Mouse (Mus musculus) cerebellum, adult 8-10 months (tissue): Measurements from ENCODE around the gene Pde10a.

Experiments
- DNase-seq: peaks from one replicate; pipeline ENCODE4 v3.0.0; 2022

Gene Pde10a

DNA sequence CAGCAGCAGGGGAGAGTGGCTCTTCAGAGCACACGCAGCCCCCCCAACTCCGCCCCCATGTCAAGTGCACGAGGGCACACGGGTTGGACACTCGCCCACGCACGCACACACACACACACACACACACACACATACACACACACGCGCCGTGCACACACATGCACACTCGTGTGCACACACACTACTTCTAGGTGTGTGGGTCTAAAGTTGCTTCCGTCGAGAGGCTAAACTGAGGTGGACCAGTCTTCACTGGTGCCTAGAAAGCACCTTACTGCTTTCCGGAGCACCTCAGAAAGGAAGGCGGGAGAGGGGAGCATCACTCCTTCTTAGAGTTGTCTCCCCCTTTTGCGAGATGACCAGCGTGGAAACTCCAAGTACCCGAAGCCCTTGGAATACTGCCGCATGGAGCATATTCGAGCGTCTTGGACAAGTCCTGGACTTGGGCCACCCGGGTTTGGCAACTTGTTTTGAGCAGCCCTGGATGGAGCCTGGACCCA lies at the start of gene Pde10a:
Gene Pde10a (plus strand): TSS at position 148 of the 497 bp plus-strand sequence.
- peak; percentile 76 for DNase-seq

DNA sequence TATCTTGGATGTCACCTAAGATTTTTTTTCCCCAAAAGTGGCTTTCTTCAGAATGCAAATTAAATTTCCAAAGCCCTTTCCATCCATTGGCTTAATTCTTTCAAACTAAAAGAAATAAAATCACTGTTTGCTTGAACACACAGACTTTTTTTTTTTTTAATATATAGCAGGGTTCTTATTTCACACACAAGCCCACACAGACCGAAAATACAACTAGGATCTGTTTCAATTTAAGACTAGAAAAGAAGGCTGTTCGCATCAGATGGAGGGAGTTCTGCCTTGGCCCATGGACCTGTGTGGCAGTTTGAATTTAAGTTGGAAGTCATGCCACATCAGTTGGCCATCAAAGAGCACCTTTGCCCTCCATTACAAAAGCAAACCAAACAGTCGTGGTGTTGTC lies 46.6 kb upstream of the Pde10a start:
- no peak for DNase-seq

DNA sequence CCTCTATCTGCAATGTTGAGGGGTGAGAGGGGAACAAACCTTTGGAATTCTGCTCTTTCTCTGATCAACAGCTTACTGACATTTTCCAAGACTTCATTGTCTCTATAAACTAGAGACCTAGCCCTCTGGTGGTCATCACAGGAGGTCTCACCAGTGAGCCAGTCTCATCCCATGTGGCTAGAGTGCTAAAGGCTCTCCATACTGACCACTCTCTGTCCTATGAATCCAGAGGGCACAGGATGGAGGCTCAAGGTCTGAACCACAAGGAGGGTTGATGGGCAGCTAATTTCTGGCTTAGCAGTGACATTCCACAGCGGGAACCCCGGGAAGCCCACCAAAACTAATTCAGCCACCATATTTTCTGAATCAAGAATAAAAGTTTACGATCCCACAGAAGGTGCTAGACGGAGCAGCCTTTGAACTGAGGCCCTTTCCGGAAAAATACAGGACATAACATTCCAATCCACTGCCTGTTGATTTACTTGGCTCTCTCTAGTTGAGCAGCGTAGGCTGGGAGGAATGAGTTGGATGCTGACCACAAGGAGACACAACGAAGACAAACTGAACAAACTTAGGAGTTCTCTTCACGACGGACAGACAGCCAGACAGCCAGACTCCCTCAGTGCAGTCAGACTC lies 45.6 kb upstream of the Pde10a start:
- no peak for DNase-seq

DNA sequence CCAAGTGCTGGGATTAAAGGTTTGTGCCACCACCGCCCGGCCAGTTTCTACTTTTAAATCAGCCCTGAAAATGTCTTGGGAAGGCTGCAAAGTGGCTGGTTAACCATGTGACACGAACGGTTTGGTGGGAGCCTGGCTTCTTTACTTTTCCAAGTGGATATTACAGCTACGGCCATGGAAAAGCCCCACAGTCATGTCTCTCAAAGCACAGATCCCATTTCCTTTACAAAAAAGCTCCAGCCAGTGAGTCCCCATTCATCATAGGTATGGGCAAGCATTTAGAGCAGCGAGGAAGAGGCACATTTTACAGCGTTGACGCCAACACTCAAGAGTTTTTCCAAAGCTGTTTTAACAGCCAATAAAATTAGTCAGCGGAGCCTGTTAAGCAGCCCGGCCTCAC lies 43.4 kb upstream of the Pde10a start:
- no peak for DNase-seq

DNA sequence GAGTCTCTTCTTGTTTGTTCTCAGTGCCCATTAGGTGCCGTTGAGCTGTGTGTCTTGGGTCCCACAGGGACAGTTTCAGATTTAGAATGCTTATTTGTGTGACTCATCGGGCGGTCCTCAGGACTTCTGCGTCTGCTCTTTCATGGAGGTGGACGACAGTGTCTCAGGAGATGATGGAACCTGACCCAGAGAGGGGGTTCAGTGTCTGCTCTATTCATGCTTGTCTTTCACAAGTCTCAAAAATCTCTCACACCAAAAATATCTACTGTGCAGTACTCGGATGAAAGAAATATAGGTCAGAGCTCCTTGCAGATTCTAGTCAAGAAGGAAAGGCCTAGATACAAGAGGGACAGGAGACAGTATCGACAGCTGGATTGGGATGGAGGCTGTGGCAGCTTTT lies 42.3 kb upstream of the Pde10a start:
- no peak for DNase-seq

DNA sequence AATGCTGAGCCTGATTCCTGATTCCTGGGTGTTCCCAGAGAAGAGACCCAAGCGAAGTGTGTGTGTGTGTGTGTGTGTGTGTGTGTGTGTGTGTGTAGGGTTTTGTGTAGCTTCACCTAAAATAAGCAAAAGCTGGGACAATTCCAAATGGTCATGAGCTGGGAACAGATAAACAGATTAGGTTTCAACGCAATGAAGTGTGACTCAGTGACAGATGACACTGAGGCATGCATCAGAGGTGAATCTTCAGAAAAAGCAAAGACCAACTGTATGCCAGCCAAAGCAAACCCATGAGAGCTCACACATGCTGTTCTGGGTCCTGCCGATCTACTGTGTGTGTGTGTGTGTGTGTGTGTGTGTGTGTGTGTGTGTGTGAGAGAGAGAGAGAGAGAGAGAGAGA lies 40.9 kb upstream of the Pde10a start:
- DNase-seq, result no peak

DNA sequence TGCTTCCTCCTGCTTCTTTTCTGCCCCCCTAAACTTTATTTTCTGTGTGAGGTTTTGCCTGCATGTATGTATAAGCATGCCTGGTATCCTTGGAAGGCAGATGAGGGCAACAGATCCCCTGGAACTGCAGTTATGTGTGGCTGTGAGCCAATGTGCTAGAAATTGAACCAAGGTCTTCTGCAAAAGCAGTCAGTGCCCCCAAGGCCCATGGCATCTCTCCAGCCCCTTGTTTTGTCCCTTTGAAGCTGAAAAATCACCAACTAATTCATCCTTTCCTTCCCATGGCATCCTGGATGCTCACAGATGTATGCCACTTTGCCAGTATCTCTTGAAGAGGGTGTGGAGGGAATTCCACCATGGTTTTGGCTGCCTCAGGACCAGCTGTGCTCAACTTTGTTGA lies 40.0 kb upstream of the Pde10a start:
- DNase-seq, result no peak

DNA sequence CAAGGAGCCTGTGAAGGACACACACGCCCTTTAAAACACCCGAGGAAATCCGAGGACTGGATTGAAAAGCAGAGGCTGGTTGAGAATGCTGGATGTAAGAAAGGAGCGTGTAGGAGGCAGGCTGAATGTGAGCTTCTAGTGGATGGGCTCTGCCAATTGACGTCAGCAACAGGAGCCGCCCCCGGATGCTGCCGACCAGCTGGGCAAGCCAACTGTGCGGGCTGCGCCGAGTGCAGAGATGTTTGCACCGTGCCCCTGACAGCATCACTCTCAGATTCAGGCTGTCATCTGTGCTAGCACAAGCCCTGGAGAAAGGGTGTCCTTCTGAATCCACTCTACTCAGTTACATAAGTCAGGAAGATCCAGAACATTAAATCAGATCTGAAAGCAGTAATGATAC lies 37.3 kb upstream of the Pde10a start:
- DNase-seq, result peak; percentile 73

DNA sequence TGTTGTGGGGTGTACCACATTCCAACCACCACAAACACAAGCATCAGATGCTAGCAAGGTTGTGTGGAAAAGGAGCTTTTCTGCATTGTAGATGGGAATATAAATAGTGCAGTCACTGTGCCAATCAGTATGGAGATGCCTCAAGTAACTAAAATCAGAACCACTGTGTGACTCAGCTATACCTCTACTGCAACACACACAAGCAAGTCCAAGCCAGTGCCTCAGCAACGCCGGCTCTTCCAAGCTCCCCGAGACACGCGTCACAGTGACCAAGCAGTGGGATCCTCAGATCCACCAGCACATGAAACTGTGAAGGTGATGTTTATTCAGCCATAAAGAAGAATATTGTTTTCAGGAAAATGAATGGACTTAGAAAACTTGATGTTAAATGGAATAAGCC lies 34.2 kb upstream of the Pde10a start:
- no peak for DNase-seq

DNA sequence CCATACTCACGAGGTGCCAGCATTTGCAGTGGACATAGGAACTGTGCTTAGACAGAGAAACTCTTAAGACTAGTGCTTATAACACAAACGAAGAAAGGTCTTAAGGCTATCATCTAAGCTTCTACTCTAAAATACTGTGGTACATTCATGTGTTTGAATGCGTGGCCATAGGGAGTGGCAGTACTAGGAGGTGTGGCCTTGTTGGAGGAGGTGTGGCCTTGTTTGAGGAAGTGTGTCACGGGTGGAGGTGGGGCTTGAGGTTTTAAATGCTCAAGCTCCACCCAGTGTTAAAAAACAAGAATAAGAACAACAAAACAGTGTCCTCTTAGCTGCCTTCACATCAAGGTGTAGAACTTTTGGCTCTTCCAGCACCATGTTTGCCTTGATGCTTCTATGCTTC lies 31.7 kb upstream of the Pde10a start:
- DNase-seq, result no peak

DNA sequence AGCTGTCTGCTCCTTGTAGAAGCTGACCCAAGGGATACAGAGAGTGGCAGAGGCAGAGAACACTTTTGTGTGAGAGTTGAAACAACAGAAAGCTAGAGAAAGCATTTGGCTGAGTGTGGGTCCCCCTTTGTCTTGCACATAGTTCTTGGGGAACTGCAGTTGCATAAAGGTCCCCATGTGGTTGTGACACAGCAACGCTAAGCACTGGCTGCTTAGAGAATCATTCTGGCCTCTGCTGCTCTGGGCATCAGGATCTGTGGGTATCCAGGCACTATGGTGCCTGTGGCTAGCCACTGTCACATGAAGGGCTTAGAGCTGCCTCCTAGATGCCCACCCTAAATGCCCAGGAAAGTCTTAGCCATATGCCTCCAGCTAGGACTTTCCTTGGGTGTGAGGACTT lies 27.0 kb upstream of the Pde10a start:
- DNase-seq, result no peak

DNA sequence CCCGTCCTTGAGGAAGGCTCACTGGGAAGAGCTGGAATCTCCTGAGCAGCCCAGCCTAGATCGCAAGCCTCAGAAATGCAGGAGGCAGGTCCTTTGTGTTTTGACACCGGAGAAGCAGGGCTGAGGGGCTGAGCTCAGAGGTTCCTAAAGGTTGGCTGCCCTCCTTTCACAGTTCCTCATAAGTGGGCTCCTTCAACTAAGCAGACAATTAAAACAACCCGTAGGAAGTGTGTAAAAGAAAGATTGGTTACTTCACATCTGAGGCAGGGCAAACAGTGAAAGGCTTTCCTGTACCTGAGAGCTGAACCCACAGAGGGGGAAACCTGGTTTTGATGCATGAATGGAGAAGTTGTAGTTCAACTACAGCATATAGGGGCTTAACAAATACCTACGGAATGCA lies 26.5 kb upstream of the Pde10a start:
- DNase-seq, result no peak

DNA sequence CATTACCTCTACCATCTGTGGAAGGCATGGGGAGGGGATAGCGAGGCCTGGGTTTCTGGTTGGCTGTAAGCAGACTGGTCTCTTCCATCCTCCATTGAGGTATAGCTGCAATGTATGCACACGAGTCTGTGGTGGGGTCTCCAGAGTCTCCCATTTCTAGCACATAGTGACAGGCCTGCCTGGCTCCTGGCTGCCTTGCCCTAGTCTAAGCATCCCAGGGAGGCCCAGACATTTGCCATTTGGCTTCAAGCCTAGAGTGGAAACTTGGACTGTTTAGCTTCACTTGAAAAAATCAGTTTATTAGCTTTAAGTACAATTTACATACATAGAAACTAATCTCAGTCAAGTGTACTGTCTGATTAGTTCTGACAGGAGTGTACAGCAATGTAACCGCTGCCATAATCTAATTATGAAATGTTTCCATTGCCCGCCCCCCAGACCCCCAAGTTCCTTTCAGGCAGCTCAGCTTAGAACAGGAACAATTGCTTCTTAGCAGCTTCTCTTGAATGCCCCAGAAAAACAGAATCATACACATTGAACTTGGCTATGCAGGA lies 25.5 kb upstream of the Pde10a start:
- no peak for DNase-seq

DNA sequence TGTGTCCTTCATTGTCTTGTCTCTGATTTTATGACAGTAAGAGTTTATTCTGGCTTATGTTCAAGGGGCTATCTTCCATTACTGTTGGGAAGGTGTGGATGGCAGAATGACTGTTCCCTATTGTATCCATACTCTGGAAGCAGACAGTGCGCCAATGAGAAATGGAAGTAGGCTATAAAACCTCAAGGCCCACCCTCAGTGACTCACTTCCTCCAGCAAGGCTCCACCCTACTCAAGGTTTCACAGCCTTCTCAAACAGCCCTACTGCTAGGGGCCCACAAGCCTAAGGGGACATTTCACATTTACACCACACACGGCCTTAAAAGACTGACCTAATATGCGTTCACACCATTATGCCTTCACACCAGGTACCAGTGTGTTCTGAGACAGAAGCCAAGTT lies 20.8 kb upstream of the Pde10a start:
- DNase-seq, result no peak

DNA sequence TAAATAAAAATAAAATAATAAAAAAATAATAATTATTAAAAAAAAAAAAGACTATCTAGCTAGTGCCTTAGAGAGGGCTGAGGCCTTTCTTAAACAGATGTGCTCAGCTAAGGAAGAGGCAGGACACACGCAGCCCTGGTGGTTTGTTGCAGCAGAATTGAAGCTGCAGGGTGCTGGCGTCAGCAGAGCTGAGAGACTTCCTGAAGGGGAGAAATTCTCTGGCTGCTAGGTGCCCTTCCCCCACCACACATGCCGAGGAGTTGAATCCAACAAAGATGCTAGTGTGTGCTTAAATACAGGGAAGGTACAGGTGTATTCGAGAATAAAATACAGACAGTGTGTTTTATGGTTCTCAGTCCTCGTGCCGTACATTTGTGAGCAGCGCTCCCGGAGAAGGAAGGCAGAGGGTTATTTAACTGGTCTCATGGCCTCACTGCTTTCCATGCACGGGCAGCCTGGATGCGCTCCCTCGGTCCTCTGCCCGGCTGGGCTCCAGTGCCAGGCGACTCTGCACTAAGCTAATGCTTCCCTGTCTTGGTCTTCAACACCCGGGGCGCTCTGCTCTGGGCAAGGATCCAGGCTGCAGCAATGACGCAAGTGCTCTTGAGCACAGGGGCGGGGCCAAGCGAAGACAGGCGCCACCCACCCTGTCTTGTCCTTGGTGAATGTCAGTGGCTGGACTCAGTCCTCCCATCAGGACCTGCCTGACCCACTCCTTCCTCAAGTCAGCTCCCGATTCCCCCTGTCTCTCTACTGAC lies 19.3 kb upstream of the Pde10a start:
- DNase-seq, result peak; percentile 94

DNA sequence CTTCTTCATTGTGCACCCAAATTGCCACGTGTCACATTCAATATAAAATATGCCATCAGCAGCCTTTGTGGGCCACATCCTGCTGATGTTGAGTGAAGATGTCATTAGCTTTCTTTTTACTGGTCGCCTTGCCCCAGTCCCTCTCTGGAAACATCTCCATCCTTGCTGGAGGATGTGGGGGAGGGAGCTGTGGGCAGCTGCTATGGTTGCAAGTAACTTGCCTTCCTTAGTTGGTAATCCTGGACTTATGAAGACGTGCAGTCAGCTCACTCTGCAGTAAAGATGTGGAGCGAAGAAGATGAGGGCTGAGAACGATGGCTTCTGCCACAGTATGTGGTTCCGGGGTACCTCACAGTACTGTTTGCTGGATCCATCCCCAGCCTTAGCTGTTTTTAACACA lies 18.4 kb upstream of the Pde10a start:
- DNase-seq, result no peak

DNA sequence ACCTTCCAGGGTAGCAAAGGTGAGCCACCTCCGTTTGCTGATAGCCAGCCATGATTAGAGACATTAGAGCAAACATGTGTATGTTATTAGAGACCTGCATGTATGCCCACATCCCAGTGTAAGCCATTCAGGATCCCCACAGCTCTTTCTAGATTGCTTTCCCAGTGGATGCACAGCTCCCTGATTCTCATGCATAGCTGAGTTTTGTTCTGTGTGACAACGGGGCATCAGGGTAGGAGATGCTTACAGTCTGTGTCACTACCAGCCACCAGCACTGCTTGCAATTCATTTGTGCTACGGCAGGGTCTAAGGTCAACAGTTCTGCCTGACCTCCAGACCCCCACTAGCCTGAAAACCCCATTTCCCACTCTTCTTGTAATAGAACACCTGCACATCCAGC lies 17.5 kb upstream of the Pde10a start:
- DNase-seq, result peak; percentile 41

DNA sequence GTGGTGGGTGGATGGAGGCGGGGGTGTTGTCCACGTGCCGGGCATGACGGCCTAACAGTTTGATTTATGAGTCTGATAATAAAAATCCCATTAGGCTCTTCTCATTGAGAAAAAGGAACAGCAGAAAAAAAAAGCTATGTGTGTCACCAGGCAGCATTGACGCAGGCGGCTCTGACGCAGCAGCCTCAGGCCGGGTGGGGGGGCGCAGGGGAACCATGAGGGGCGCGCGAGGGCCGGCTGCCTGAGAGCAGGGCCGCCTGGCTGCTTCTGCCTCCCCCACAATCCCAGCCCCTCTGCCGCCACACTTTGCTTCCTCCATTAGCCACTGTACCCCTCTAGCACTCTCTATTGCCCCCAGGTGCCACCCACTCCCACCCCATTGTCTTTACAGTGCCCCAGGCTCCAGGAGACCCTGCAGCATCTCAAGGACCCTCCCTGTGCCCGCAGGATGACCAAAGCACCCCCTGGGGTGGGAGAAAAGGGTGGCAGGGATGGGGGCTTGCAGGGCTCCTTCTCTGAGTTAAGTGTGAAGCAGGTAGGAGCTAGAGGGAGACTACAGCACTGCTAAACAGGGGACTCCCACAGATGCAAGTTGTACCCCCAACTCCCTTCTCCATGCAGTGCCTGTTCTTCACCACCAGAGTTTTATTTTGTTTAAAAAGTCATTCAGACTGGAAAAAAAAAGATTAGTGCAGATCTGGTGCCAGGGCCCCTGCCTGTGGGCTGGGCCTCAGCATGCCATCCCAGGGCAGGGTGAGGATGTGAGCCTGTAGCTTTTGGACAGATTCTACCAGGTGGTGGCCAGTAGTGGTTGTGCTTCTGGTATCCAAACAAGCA lies 16.6 kb upstream of the Pde10a start:
- peak; percentile 63 for DNase-seq

DNA sequence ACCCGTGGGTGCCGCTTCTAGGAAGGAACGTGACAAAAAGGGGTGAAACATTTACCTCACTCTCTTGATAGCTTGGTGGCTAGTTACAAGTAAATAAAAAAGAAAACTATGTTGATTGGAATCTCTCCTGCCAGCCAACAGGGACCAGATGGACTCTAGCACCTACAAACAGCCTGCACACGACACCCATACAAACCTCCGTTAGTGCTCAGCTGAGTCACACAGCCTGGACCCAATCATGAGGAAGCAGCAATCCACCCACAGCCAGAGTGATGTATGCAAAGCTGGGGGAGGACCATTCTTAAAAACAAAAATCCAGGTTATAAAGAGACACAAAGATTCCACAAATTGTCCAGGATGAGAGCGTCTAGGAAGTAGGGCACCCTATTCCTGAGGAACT lies 9.2 kb upstream of the Pde10a start:
- no peak for DNase-seq

DNA sequence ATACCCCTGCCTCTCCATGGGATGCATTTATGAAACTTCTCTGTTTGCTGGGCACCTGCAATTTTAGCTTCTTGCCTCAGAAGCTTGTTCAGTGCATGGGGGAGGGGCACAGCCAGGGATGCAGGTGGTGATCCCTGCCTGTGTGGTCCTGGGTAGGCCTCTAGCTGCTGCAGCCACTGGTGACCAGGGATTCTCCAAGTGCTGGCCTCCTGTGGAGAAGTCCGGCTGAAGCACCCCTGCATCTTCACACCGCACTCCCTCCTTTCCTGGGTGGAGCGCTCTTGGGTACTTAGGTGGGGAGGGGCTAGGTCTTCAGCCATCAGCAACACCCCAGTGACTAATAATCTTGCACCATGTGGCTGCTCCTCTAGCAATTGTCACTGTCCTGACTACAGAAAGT lies 1.2 kb upstream of the Pde10a start:
- DNase-seq, result peak; percentile 66

DNA sequence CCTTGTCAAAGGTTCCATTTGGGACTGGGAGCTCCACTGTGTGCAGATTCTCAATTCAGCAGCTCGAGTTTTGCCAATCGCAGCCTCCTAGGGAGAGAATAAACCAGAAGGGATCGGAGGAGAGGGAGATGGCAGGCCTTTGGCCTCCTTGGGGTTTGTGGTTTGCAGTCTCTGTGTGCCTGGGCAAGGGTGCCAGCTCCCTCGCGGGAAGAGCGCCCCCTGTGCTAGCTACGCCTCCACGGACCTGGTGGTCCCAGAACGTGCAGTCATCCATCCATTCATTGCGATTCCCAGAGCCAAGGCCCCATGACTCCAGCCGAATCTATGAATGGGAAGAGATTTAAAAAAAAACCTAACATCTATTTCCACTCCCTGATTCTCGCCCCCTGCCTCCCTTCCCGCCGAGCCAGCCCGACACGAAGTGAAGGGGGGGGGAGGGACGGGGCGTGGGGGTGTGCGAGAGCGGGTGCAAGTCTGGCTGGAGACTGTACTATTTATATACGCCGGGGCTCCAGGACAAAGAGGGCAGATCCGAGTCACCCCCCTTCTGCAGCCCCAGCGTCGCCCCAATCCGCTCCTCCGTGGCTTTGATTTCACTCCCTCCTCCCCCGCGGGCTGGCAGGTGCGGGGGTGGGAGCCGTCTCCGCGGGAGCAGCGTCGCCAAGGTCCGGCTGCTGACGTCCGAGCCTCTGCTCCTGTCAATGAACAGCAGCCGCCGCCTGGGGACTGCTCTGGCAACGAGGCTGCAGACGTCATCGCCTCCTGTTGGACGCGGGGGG lies 596 bp upstream of the Pde10a start:
- DNase-seq, result peak; percentile 90

DNA sequence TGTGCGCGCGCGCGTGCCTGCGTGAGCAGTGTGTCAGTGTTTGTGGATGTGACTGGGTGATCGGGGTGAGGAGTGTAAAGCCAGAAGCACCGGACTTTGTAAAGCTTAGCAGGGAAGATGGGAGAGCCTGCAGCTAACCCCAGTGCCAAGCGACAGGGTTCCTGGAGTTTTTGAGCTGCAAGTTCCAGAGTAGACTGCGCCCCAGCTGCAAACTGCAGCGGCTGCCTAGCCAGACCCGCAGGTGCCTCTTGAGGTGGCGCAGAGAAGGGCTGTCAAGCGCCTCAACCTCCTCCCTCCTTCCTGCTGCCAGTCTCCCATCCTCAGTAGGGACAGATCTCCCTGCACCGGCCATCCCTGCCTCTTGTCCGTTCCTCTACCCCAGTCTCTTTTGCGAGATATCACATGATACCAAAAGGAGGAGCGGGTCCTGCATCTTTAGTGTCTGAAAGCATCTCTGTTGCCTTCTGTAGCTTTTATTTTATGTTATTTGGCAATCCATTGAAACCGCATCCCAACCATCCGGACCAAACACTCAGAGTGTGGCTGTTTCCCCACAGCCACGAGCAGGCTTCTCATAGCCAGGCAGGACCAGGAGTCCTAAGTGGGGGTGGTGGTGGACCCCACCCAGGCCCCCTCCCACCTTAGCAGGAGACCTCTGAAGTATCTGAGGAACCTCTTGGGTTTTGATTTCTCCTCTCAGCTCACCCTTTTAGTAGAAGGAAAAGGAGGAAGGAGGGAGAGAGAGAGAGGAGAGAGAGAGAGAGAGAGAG lies 984 bp downstream of the Pde10a start:
- peak; percentile 62 for DNase-seq
